Mouse (Mus musculus): ENCODE results near the gene Lrriq1. TPM values are rescaled to one million over a fixed set of nuclear protein-coding genes. Genes with fewer than 3 reads are reported as not detected.

Lrriq1 gene
- polyA plus RNA-seq (2016; fragmentation: Nextera tagmentation; extraction: Ambion mirVana): 1.4 and 1.5 TPM in 2 replicates

GRCm38 (mm10) chr10:103235707-103236459 lies at the start of gene Lrriq1:
Lrriq1 (minus strand) TSS chr10:103236322.
- peak; percentile 100 for ATAC-seq (ENCODE audit: low FRiP score, low read depth)
- peak within 1 kb of the TSS; percentile 80 for H3K4me2 ChIP-seq (replicated peaks)
- no peaks in the 10 kb centered on the region for H3K27me3 ChIP-seq (replicated peaks)
- H3K4me3 ChIP-seq: peak within 1 kb of the TSS; percentile 66
- H3K9me3 ChIP-seq: no peaks in the 10 kb centered on the region
- 0 out of 2 replicates have a peak, but pooled peaks cover 4% of the 10 kb centered on the region for H3K4me1 ChIP-seq
- H3K36me3 ChIP-seq: no peaks in the 10 kb centered on the region
- peak within 1 kb of the TSS; percentile 47 for H3K9ac ChIP-seq
- no peak within 1 kb of the TSS for H3K27ac ChIP-seq
- WGBS: 7% methylated on average over 25 of the region's 25 CpGs

GRCm38 (mm10) chr10:103253842-103254803 lies 18.0 kb upstream of the Lrriq1 start:
- no peaks in the 10 kb centered on the region for H3K27me3 ChIP-seq (replicated peaks)

GRCm38 (mm10) chr10:103236460-103236772 lies 294 bp upstream of the Lrriq1 start:
- no peak overlapping the region for H3K27ac ChIP-seq
- H3K36me3 ChIP-seq: no peaks in the 10 kb centered on the region
- WGBS: 24% methylated on average over 4 of the region's 4 CpGs
- H3K9ac ChIP-seq: no peak overlapping the region
- no peaks in the 10 kb centered on the region for H3K27me3 ChIP-seq (replicated peaks)
- H3K4me2 ChIP-seq (replicated peaks): peak overlapping the region; percentile 80; the same call in 1 of the 2 replicates
- H3K9me3 ChIP-seq: no peaks in the 10 kb centered on the region
- H3K4me1 ChIP-seq: 0 out of 2 replicates have a peak, but pooled peaks cover 4% of the 10 kb centered on the region
- no peak overlapping the region for H3K4me3 ChIP-seq
- ATAC-seq (ENCODE audit: low FRiP score, low read depth): no peak

More at GRCm38 (mm10) chr10:103253842-103254803, 18.0 kb upstream of the Lrriq1 start:
- no peaks in the 10 kb centered on the region for H3K36me3 ChIP-seq
- no peak overlapping the region for H3K27ac ChIP-seq
- H3K9me3 ChIP-seq: no peaks in the 10 kb centered on the region
- H3K4me2 ChIP-seq (replicated peaks): no peak overlapping the region
- peak; percentile 63; the same call in 1 of the 2 replicates for ATAC-seq (ENCODE audit: low FRiP score, low read depth)
- H3K4me3 ChIP-seq: no peak overlapping the region
- 50% methylated on average over 5 of the region's 5 CpGs for WGBS
- H3K9ac ChIP-seq: no peak overlapping the region
- H3K4me1 ChIP-seq: no peaks in the 10 kb centered on the region

GRCm38 (mm10) chr10:103226646-103227045 lies 9.5 kb downstream of the Lrriq1 start:
- Histone ChIP-seq H3K4me3 (no peak overlapping the region), H3K27me3 (replicated peaks) (no peaks in the 10 kb centered on the region), H3K9ac (no peak overlapping the region), H3K4me1 (no peaks in the 10 kb centered on the region), H3K4me2 (replicated peaks) (no peak overlapping the region), H3K27ac (no peak overlapping the region), H3K9me3 (no peaks in the 10 kb centered on the region), H3K36me3 (no peaks in the 10 kb centered on the region)
- no peak for ATAC-seq (ENCODE audit: low FRiP score, low read depth)
- 90% methylated on average over 1 of the region's 1 CpGs for WGBS

- Histone ChIP-seq H3K4me3 (no peak overlapping the region), H3K4me2 (replicated peaks) (no peak overlapping the region), H3K27me3 (replicated peaks) (no peaks in the 10 kb centered on the region), H3K4me1 (no peaks in the 10 kb centered on the region), H3K9me3 (no peaks in the 10 kb centered on the region), H3K36me3 (no peaks in the 10 kb centered on the region), H3K27ac (no peak overlapping the region), H3K9ac (no peak overlapping the region)
- 62% methylated on average over 4 of the region's 4 CpGs for WGBS
- 0 out of 2 replicates have a peak, but pooled peaks have one; percentile 56 for ATAC-seq (ENCODE audit: low FRiP score, low read depth)
Measured at GRCm38 (mm10) chr10:103194655-103195328, 41.3 kb downstream of the Lrriq1 start.

- Histone ChIP-seq H3K27ac (no peak overlapping the region), H3K4me2 (replicated peaks) (no peak overlapping the region), H3K27me3 (replicated peaks) (no peaks in the 10 kb centered on the region), H3K9ac (no peak overlapping the region), H3K4me3 (no peak overlapping the region), H3K9me3 (no peaks in the 10 kb centered on the region), H3K4me1 (no peaks in the 10 kb centered on the region), H3K36me3 (no peaks in the 10 kb centered on the region)
- WGBS: 64% methylated on average over 8 of the region's 8 CpGs
- no peak for ATAC-seq (ENCODE audit: low FRiP score, low read depth)
Measured at GRCm38 (mm10) chr10:103145769-103146379, 90.2 kb downstream of the Lrriq1 start.

GRCm38 (mm10) chr10:103144927-103145768 lies 91.0 kb downstream of the Lrriq1 start:
- Histone ChIP-seq H3K4me3 (no peak overlapping the region), H3K4me1 (no peaks in the 10 kb centered on the region), H3K27me3 (replicated peaks) (no peaks in the 10 kb centered on the region), H3K9ac (no peak overlapping the region), H3K4me2 (replicated peaks) (no peak overlapping the region), H3K9me3 (no peaks in the 10 kb centered on the region), H3K36me3 (no peaks in the 10 kb centered on the region), H3K27ac (no peak overlapping the region)
- WGBS: 72% methylated on average over 11 of the region's 11 CpGs
- ATAC-seq (ENCODE audit: low FRiP score, low read depth): no peak

GRCm38 (mm10) chr10:103142526-103142925 lies 93.6 kb downstream of the Lrriq1 start:
- H3K9ac ChIP-seq: no peak overlapping the region
- no peaks in the 10 kb centered on the region for H3K36me3 ChIP-seq
- no peaks in the 10 kb centered on the region for H3K27me3 ChIP-seq (replicated peaks)
- no peak overlapping the region for H3K27ac ChIP-seq
- ATAC-seq (ENCODE audit: low FRiP score, low read depth): no peak
- no peak overlapping the region for H3K4me3 ChIP-seq
- H3K4me1 ChIP-seq: no peaks in the 10 kb centered on the region
- H3K9me3 ChIP-seq: no peaks in the 10 kb centered on the region
- no peak overlapping the region for H3K4me2 ChIP-seq (replicated peaks)
- WGBS: 67% methylated on average over 4 of the region's 4 CpGs

GRCm38 (mm10) chr10:103141532-103141931 lies 94.6 kb downstream of the Lrriq1 start:
- WGBS: 51% methylated on average over 6 of the region's 6 CpGs
- ATAC-seq (ENCODE audit: low FRiP score, low read depth): peak; percentile 48; the same call in 1 of the 2 replicates
- no peak overlapping the region for H3K4me3 ChIP-seq
- no peaks in the 10 kb centered on the region for H3K9me3 ChIP-seq
- H3K9ac ChIP-seq: no peak overlapping the region
- no peak overlapping the region for H3K27ac ChIP-seq
- H3K4me2 ChIP-seq (replicated peaks): no peak overlapping the region
- H3K27me3 ChIP-seq (replicated peaks): no peaks in the 10 kb centered on the region
- no peaks in the 10 kb centered on the region for H3K4me1 ChIP-seq
- H3K36me3 ChIP-seq: no peaks in the 10 kb centered on the region

- H3K4me1 ChIP-seq: no peaks in the 10 kb centered on the region
- WGBS: 83% methylated on average over 8 of the region's 8 CpGs
- no peak overlapping the region for H3K27ac ChIP-seq
- no peaks in the 10 kb centered on the region for H3K9me3 ChIP-seq
- H3K4me3 ChIP-seq: no peak overlapping the region
- no peak overlapping the region for H3K4me2 ChIP-seq (replicated peaks)
- H3K9ac ChIP-seq: no peak overlapping the region
- ATAC-seq (ENCODE audit: low FRiP score, low read depth): no peak
- no peaks in the 10 kb centered on the region for H3K36me3 ChIP-seq
- no peaks in the 10 kb centered on the region for H3K27me3 ChIP-seq (replicated peaks)
Measured at GRCm38 (mm10) chr10:103140609-103141008, 95.5 kb downstream of the Lrriq1 start.

- no peaks in the 10 kb centered on the region for H3K9me3 ChIP-seq
- no peak overlapping the region for H3K27ac ChIP-seq
- H3K4me2 ChIP-seq (replicated peaks): no peak overlapping the region
- no peaks in the 10 kb centered on the region for H3K36me3 ChIP-seq
- H3K4me1 ChIP-seq: no peaks in the 10 kb centered on the region
- no peaks in the 10 kb centered on the region for H3K27me3 ChIP-seq (replicated peaks)
- ATAC-seq (ENCODE audit: low FRiP score, low read depth): no peak
- H3K4me3 ChIP-seq: no peak overlapping the region
- 70% methylated on average over 6 of the region's 6 CpGs for WGBS
- no peak overlapping the region for H3K9ac ChIP-seq
Measured at GRCm38 (mm10) chr10:103114629-103115028, 121.5 kb downstream of the Lrriq1 start.
